Mouse (Mus musculus): Measurements from ENCODE around the gene Rps29. TPM values are rescaled to one million over a fixed set of nuclear protein-coding genes. Genes with fewer than 3 reads are reported as not detected.
"Not testable (repeated sequence)": the region's sequence is repeated elsewhere in the genome, so short reads cannot be mapped to it uniquely, and the experiment has no call there.

Rps29 gene
- total RNA-seq, 2 experiments from 2014 or later = 1,162 to 1,211 TPM

DNA sequence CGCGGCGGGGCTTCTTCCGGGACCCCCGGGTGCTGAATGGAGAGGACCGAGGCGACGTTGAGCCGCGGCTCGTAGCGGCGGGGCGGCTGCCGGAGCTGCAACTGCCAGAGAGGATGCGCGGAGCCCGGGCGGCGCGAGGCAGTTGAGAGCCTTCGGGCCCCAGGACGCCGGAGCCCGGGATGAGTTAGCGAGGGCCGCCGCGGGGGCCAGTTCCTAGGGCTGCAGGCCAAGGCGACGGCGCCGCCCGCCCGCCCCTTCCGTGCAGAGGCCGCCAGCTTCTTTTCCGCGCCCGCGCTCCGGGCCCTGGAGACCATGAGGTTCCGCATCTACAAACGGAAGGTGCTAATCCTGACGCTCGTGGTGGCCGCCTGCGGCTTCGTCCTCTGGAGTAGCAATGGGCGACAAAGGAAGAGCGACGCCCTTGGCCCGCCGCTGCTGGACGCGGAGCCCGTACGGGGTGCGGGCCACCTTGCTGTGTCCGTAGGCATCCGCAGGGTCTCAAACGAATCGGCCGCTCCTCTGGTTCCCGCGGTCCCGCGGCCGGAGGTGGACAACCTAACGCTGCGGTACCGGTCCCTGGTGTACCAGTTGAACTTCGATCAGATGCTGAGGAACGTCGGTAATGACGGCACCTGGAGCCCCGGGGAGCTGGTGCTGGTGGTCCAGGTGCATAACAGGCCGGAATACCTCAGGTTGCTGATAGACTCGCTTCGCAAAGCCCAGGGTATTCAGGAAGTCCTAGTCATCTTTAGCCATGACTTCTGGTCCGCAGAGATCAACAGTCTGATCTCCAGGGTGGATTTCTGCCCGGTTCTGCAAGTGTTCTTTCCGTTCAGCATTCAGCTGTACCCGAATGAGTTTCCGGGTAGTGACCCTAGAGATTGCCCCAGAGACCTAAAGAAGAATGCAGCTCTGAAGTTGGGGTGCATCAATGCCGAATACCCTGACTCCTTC lies 25.6 kb upstream of the Rps29 start:
- intact Hi-C loops (cut with DNase I) = no loop called here
- DNase-seq (ENCODE audit: extremely low spot score in 1 of 2, low spot score in 2 of 2) = peak; percentile 25 to 81

DNA sequence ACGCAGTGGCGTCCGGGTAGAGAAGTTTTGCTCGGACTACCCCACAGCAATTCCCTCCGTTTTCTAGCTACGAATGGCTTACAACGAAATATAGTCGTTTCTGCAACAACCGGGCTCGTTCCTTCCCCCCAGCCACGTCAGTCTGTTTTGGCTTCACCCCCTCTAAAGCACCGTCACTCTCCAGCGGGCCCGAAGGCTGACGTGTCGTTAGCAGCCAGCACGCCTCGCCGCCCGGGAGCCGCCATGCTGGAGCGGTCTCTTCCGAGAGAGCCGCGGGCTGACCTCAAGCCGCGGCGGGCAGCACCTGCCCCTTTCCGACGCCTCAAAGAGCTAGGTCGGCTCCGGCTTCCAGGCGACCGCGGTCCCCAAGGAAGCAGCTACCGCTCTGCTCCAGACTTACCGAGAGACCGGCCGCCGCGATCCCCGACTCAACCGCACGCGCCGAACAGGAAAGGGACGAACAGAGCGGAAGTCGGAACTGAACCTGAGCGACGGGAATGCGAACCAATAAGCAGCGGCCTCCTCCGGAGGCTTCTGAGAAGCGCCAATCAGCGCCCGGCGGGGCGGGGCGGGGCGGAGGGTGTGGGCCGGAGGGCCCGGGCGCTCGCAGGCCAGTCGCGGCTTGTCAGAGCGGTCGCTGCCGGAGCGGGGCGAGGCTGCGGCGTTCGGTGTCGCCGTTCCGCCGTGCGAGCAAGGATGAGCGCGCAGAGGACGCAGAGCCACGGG lies 24.8 kb upstream of the Rps29 start, which contains the start of the genes Rpl36al and Mgat2:
Rpl36al (minus strand) TSS at position 501 of the 726 bp plus-strand sequence.
Mgat2 (plus strand) TSS at position 575 of the 726 bp plus-strand sequence.
- DNase-seq (ENCODE audit: extremely low spot score in 1 of 2, low spot score in 2 of 2) = peak; percentile 98 to 99
- intact Hi-C loops (cut with DNase I) = no loop called here

DNA sequence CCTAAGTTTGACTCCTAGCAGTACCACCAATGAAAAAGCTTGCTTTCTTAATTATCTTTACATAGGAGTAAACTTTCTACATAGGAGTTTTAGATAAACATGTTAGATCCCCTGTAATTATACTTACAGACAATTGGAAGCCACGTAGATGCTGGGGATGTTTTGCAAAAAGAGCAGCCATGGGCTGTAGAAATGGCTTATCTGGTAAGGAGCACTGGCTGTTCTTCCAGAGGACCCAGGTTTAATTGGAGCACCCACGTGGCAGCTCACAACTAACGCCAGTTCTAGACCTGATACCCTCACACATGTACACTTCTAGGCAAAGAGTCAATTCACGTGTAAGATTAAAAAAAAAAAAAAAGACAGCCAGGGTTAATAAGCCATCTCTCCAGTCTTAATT lies 22.8 kb upstream of the Rps29 start:
- DNase-seq (ENCODE audit: extremely low spot score in 1 of 2, low spot score in 2 of 2) = no peak
- intact Hi-C loops (cut with DNase I) = no loop called here

DNA sequence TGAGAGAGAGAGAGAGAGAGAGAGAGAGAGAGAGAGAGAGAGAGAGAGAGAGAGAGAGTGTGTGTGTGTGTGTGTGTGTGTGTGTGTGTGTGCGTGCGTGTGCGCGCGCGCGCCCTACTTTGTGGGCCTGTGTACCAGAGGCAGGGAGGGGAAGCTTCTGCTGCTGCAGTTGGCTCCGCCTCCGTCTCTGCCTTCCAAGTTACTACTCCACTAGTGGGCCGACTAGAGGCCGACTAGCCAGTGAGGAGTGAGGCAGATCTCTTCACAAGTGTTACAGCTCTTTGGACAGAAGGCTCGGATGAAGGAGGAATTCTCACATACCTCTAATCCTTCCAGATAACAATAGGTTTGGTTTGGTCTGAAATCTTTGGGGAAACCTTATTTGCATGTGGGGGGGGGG lies 20.4 kb upstream of the Rps29 start:
- DNase-seq (ENCODE audit: extremely low spot score in 1 of 2, low spot score in 2 of 2) = no peak
- intact Hi-C loops (cut with DNase I) = no loop called here

DNA sequence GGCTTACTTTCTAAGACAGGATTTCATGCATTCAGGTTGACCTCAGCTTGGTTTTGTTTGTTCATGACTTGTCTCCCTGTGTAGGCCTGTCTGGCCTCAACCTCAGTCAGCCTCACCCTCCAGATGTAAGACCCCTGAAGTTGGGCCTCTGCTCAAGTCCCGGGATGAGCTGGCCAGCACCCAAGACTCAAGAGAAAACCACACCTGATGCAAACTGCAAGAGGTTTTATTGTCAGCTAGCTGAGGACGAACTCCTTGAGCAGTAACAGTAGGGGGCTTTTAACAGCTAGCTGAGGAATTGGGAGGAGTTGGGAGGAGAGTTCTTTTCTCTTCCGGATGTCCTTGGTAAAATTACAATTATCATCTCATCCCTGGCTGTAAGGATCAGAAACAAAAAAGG lies 18.5 kb upstream of the Rps29 start:
- intact Hi-C loops (cut with DNase I) = no loop called here
- no peak for DNase-seq (ENCODE audit: extremely low spot score in 1 of 2, low spot score in 2 of 2)

DNA sequence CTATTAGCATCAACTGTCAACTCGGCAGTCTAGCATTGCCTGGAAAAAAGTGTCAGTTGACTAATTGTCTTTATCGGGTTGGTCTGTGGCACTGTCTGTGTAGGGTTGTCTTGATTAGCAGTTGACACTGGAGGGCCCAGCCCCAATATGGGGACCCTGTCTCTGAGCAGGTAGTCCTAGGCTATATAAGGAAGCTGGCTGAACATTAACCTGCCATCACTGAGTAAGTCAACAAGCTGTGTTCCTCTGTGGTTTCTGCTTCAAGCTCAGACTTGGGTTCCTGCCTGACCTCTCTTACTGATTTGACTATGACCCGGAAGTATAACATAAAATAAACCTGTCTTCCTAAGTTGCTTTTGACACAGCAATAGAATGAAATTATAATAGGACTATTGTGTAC lies 17.0 kb upstream of the Rps29 start:
- no peak for DNase-seq (ENCODE audit: extremely low spot score in 1 of 2, low spot score in 2 of 2)
- intact Hi-C loops (cut with DNase I) = no loop called here

DNA sequence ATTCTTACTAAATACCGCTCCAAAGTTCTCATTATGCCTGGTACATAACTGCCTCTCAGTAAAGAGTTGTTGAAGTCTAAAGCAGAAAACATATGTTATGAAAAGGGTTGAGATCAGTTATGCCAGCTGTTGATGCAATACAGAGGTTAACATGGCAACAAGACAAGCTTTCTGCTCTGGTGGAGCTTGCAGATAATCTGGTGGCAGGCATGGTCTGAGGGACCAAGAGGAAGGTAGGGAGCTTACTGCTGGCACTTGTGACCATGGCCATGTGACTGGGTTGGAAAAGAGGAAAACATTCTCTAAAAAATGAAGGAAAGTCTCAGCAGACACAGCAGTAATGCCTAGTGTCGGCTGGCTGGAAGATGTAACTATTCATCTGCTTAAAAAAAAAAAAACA lies 12.3 kb upstream of the Rps29 start:
- no peak for DNase-seq (ENCODE audit: extremely low spot score in 1 of 2, low spot score in 2 of 2)
- intact Hi-C loops (cut with DNase I) = no loop called here

DNA sequence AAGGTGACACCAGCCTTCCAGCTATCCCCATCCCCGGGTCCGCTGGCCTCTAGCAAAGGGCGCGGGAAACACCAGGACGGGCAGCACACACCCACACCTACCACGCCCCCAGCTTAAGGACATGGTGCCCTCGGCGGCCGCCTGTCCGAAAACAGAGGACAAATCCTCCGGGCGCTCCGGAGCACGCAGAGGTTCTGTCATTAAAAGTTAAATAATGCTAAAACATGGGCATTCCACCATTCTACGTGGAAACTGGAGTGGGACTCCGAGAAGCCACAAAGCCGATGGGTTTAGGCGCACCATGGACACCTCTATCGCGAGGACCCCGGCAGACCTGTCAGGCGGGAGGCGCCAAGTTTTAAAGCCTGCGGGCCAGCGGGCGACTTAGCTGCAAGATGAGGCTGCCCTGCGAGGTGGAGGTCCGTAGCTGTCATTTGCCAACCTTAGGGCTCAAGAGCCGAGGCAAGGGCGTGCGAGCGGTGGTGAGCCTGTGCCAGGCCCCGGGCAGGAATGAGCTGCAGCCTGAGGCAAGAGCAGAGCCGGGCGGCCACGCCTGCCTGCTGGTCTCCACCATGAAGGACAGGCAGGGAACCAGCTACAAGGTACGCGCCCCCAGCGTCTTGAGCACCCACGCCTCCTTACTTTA lies 9.6 kb upstream of the Rps29 start, which contains the start of gene Lrr1:
Lrr1 (plus strand) TSS at position 354 of the 646 bp plus-strand sequence.
- peak; percentile 70 to 85 for DNase-seq (ENCODE audit: extremely low spot score in 1 of 2, low spot score in 2 of 2)
- intact Hi-C loops (cut with DNase I) = no loop called here

DNA sequence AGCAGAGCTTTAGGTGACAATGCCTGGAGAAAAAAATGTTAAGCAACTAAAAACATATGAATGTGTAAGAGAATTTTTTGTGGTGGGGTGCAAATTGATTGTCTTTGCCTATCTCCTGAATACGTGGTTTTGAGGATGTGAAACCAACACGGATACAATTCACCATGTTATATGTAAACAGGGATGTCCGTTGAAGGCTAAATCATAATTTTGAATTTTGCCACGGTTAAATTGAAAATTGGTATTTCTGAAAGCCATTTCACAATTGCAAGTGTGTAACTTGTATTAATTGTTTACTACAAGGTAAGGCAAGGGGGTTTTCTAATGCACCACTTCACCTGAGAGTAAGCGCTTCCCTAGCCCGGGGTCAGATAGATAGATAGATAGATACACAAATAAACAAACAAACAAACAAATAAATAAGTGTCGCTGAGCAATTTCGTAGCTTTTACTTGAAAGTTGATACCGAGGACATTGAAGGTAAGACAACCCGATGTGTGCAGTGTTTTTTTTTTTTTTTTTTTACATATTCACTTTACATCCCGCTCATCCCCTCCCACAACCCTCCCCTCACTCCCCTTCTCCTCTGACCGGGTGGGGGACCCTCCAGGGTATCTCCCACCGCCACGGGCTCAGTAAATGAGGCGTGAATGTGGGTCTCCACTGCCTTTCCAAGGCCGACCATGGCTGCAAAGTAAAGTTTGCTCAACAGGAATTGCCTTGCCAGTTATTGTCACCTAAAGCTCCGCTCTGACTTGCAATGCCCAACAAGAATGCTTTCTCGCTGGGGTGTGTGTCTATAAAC lies 8.9 kb upstream of the Rps29 start:
- DNase-seq (ENCODE audit: extremely low spot score in 1 of 2, low spot score in 2 of 2) = no peak
- intact Hi-C loops (cut with DNase I) = no loop called here

DNA sequence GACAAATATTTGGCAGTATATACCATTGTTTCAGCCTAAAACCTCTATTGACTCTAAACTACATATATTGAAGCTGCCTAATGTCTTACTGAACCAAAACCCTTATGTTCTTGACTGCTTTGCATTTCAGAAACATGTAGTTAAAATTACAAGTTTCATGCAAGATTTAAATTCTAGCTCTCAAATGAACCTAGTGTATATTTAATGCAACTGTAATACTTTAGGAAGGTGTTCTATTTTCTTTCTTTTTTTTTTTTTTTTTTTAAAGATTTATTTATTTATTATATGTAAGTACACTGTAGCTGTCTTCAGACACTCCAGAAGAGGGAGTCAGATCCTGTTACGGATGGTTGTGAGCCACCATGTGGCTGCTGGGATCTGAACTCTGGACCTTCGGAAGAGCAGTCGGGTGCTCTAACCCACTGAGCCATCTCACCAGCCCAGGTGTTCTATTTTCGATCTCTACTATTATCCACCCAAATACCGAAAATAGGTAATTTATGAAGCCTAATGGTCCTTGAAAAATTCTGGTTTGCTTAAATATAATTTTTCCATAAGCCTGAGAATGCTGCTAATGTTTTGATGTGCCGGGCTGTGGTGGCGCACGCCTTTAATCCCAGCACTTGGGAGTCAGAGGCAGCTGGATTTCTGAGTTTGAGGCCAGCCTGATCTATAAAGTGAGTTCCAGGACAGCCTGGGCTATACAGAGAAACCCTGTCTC lies 8.0 kb upstream of the Rps29 start:
- DNase-seq (ENCODE audit: extremely low spot score in 1 of 2, low spot score in 2 of 2); intact Hi-C loops (cut with DNase I): not testable (repeated sequence)

DNA sequence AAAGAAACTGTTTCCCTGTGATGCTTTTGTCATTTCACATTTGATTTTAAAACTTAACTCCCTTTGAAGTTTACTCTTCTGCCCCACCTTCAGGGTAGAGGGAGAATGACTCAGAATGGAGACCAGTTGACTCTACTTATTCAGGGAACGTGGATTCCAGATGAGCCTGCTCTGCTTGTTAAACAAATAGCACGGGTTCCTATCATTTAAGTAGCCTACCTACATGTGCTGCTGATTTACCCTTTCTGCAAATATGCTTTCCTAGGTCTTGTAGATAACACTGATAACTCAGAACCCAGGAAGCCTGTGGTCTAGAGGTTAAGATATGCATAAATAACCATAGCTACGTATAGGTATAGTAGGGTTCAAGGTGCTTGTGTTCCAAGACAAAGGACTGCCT lies 5.9 kb upstream of the Rps29 start:
- no peak for DNase-seq (ENCODE audit: extremely low spot score in 1 of 2, low spot score in 2 of 2)
- intact Hi-C loops (cut with DNase I) = no loop called here

DNA sequence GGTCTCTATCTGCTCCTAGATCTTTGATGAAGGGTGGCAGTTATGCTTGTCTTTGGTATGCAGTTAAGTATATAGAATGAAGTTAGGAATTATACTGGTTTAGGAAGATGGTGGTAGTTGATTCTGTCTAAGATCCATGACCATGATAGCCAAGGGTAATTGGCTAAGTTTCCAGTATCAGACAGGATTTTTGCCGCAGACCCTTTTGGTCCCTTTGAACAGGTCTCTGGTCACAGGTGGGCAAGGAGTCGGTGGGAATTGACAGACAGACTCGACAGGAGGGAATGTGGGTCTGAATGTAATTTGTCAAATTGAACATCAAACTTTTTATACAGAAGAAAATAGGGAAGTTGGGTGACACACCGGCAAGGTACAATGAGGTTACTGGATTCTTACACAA lies 4.6 kb upstream of the Rps29 start:
- intact Hi-C loops (cut with DNase I); DNase-seq (ENCODE audit: extremely low spot score in 1 of 2, low spot score in 2 of 2): not testable (repeated sequence)

DNA sequence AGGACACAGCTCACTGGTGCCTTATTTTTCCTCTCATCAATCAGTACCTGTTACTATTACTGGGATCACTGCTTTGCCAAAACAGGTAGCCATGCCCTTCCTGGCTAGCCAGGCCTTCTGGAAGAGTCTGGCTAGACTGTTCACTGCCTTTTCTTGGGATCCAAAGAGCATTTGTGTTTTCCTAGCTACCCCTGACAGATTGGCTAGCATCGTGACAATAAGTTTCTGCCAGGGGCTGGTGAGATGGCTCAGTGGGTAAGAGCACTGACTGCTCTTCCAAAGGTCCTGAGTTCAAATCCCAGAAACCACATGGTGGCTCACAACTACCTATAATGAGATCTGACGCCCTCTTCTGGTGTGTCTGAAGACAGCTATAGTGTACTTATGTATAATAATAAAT lies 1.7 kb upstream of the Rps29 start:
- intact Hi-C loops (cut with DNase I); DNase-seq (ENCODE audit: extremely low spot score in 1 of 2, low spot score in 2 of 2): not testable (repeated sequence)

DNA sequence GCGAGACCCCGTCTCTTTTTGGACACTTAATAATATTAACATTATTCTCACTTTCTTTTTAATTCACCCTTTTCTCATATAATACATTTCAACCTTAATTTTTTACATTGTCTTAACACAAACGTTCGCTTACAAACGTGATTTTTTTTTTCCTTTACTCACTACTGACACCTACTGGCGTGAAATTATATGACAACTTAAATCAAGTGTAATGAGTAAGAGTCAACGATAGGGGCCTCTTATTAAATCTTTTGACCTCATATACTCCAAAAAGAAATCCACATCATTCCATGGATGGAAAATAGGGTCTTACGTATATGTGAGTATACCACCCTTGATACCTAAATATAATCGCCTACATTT lies 573 bp upstream of the Rps29 start:
- intact Hi-C loops (cut with DNase I) = no loop called here
- DNase-seq (ENCODE audit: extremely low spot score in 1 of 2, low spot score in 2 of 2) = peak in 1 of 2 experiments; percentile 49

DNA sequence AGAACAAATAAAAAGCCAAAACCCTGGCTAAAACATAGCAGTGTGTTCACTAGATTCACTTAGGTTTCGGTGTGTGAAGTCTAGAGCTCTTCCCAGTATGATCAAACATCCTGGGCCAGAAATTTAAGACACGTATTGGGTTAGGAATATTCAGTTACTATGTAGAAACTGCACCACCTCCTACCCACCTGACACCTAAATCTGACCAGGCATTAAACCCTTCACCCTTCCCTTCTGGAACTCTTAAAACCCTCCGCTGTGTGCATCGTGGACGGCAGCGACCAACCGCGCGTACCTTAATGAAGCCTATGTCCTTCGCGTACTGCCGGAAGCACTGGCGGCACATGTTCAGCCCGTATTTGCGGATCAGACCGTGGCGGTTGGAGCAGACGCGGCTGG lies 621 bp downstream of the Rps29 start:
- intact Hi-C loops (cut with DNase I) = no loop called here
- DNase-seq (ENCODE audit: extremely low spot score in 1 of 2, low spot score in 2 of 2) = no peak

DNA sequence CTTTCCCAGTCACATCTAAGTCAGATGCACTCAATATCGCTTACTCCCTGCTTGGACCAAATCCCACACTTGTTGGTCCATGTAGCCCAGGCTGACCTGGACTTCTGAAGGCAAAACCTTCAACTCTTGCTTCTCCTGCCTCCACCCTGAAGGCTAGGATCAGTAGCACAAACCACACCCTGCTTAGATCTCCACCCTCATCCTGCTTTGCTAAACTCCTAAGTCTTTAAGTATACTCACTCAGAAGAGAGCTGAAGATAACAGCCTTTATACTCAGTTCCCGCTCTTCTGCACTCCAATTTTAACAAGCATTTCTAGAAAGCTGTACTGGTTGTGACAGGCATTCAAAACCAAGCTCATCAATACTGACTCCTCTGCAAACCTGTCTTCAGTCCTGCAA lies 1.9 kb downstream of the Rps29 start:
- no peak for DNase-seq (ENCODE audit: extremely low spot score in 1 of 2, low spot score in 2 of 2)
- intact Hi-C loops (cut with DNase I) = no loop called here

DNA sequence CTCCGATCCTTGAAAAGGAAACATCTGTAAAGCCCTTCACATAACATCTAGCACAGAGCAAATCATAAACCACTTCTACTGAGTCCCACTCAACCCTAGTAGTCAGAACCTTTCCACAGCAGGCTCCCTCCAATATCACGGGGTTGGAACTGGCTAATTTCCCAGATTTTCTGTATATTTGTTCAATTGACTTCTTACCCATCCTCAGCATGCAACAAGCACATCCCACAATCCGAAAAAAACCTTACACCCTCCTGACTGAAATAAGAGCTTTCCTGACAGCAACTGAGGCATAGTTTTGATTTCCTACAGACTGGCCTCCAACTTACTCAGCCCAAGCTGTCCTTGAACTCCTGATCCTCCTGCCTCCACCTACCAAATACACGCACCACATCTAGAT lies 2.5 kb downstream of the Rps29 start:
- intact Hi-C loops (cut with DNase I) = no loop called here
- DNase-seq (ENCODE audit: extremely low spot score in 1 of 2, low spot score in 2 of 2) = no peak

DNA sequence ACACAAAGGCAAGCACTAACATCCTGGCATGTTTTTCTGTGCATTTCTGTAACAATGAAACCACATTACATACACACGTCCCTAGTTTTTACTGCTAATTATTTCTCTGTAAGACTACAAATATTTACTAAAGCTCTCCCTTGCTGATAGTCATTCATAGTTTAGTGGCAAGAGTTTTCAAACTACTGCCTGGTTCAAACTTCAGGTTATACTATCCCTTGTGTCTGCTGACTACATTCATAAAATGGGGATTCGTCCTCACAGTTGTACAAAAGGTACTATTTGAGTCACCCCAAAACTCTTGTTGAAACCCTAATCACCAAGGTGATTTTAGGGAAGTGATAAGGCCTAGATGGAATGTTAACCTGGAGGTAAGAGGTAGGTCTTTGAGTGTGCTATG lies 3.1 kb downstream of the Rps29 start:
- DNase-seq (ENCODE audit: extremely low spot score in 1 of 2, low spot score in 2 of 2) = no peak
- intact Hi-C loops (cut with DNase I) = no loop called here
